Mouse (Mus musculus): ENCODE results near the gene Elk4. TPM values are rescaled to one million over a fixed set of nuclear protein-coding genes. Genes with fewer than 3 reads are reported as not detected.

The Elk4 gene
- polyA plus RNA-seq, 1 experiment = 4.3 TPM

GRCm38 (mm10) chr1:131967336-131967735, 40.1 kb upstream of the Elk4 start:
- H3K4me1 ChIP-seq (ENCODE audit: control insufficient read depth, insufficient read depth, low read length) = peaks cover 13% of the 10 kb centered on the region
- no peak overlapping the region for H3K4me3 ChIP-seq (ENCODE audit: control insufficient read depth, low read depth, low read length)
- TF ChIP-seq CTCF (IDR thresholded peaks at IDR 0.05; ENCODE audit: control insufficient read depth, insufficient read depth, insufficient replicate concordance, low read depth, low read length) (no peak), POLR2A (IDR thresholded peaks at IDR 0.05; ENCODE audit: control insufficient read depth, low read depth, low read length) (no peak)
- H3K27me3 ChIP-seq (ENCODE audit: control insufficient read depth, insufficient read depth, low read length) = no peaks in the 10 kb centered on the region
- H3K36me3 ChIP-seq (ENCODE audit: control insufficient read depth, insufficient read depth, low read length) = no peaks in the 10 kb centered on the region
- 0 out of 2 replicates have a peak overlapping the region, but pooled peaks have one; percentile 22 for H3K27ac ChIP-seq (ENCODE audit: control insufficient read depth, insufficient read depth, low read depth, low read length)

GRCm38 (mm10) chr1:131968556-131968955, 38.9 kb upstream of the Elk4 start:
- H3K36me3 ChIP-seq (ENCODE audit: control insufficient read depth, insufficient read depth, low read length) = no peaks in the 10 kb centered on the region
- TF ChIP-seq POLR2A (IDR thresholded peaks at IDR 0.05; ENCODE audit: control insufficient read depth, low read depth, low read length) (no peak), CTCF (IDR thresholded peaks at IDR 0.05; ENCODE audit: control insufficient read depth, insufficient read depth, insufficient replicate concordance, low read depth, low read length) (no peak)
- no peak overlapping the region for H3K27ac ChIP-seq (ENCODE audit: control insufficient read depth, insufficient read depth, low read depth, low read length)
- H3K4me3 ChIP-seq (ENCODE audit: control insufficient read depth, low read depth, low read length) = no peak overlapping the region
- H3K27me3 ChIP-seq (ENCODE audit: control insufficient read depth, insufficient read depth, low read length) = no peaks in the 10 kb centered on the region
- H3K4me1 ChIP-seq (ENCODE audit: control insufficient read depth, insufficient read depth, low read length) = peaks cover 4% of the 10 kb centered on the region

- H3K27me3 ChIP-seq (ENCODE audit: control insufficient read depth, insufficient read depth, low read length) = no peaks in the 10 kb centered on the region
- no peaks in the 10 kb centered on the region; the same call in none of the 2 replicates for H3K4me1 ChIP-seq (ENCODE audit: control insufficient read depth, insufficient read depth, low read length)
- H3K27ac ChIP-seq (ENCODE audit: control insufficient read depth, insufficient read depth, low read depth, low read length) = no peak overlapping the region
- TF ChIP-seq CTCF (IDR thresholded peaks at IDR 0.05; ENCODE audit: control insufficient read depth, insufficient read depth, insufficient replicate concordance, low read depth, low read length) = no peak
- no peak for TF ChIP-seq POLR2A (IDR thresholded peaks at IDR 0.05; ENCODE audit: control insufficient read depth, low read depth, low read length)
- H3K36me3 ChIP-seq (ENCODE audit: control insufficient read depth, insufficient read depth, low read length) = no peaks in the 10 kb centered on the region
- no peak overlapping the region for H3K4me3 ChIP-seq (ENCODE audit: control insufficient read depth, low read depth, low read length)
These were observed 38.4 kb upstream of the Elk4 start for GRCm38 (mm10) chr1:131968983-131969382.

- no peaks in the 10 kb centered on the region; the same call in none of the 2 replicates for H3K4me1 ChIP-seq (ENCODE audit: control insufficient read depth, insufficient read depth, low read length)
- H3K27me3 ChIP-seq (ENCODE audit: control insufficient read depth, insufficient read depth, low read length) = no peaks in the 10 kb centered on the region
- no peak overlapping the region; the same call in 1 of the 2 replicates for H3K27ac ChIP-seq (ENCODE audit: control insufficient read depth, insufficient read depth, low read depth, low read length)
- no peak overlapping the region for H3K4me3 ChIP-seq (ENCODE audit: control insufficient read depth, low read depth, low read length)
- TF ChIP-seq CTCF (IDR thresholded peaks at IDR 0.05; ENCODE audit: control insufficient read depth, insufficient read depth, insufficient replicate concordance, low read depth, low read length) (no peak), POLR2A (IDR thresholded peaks at IDR 0.05; ENCODE audit: control insufficient read depth, low read depth, low read length) (no peak)
- H3K36me3 ChIP-seq (ENCODE audit: control insufficient read depth, insufficient read depth, low read length) = no peaks in the 10 kb centered on the region
These were observed 37.6 kb upstream of the Elk4 start for GRCm38 (mm10) chr1:131969825-131970224.

- no peaks in the 10 kb centered on the region for H3K36me3 ChIP-seq (ENCODE audit: control insufficient read depth, insufficient read depth, low read length)
- H3K27ac ChIP-seq (ENCODE audit: control insufficient read depth, insufficient read depth, low read depth, low read length) = no peak overlapping the region
- TF ChIP-seq CTCF (IDR thresholded peaks at IDR 0.05; ENCODE audit: control insufficient read depth, insufficient read depth, insufficient replicate concordance, low read depth, low read length) (no peak), POLR2A (IDR thresholded peaks at IDR 0.05; ENCODE audit: control insufficient read depth, low read depth, low read length) (no peak)
- no peaks in the 10 kb centered on the region; the same call in none of the 2 replicates for H3K4me1 ChIP-seq (ENCODE audit: control insufficient read depth, insufficient read depth, low read length)
- H3K4me3 ChIP-seq (ENCODE audit: control insufficient read depth, low read depth, low read length) = no peak overlapping the region
- no peaks in the 10 kb centered on the region for H3K27me3 ChIP-seq (ENCODE audit: control insufficient read depth, insufficient read depth, low read length)
These were observed 37.1 kb upstream of the Elk4 start for GRCm38 (mm10) chr1:131970322-131970660.

- Histone ChIP-seq H3K27me3 (ENCODE audit: control insufficient read depth, insufficient read depth, low read length) (no peaks in the 10 kb centered on the region), H3K36me3 (ENCODE audit: control insufficient read depth, insufficient read depth, low read length) (no peaks in the 10 kb centered on the region), H3K4me1 (ENCODE audit: control insufficient read depth, insufficient read depth, low read length) (no peaks in the 10 kb centered on the region; the same call in none of the 2 replicates), H3K4me3 (ENCODE audit: control insufficient read depth, low read depth, low read length) (no peak overlapping the region), H3K27ac (ENCODE audit: control insufficient read depth, insufficient read depth, low read depth, low read length) (no peak overlapping the region)
- no peak for TF ChIP-seq POLR2A (IDR thresholded peaks at IDR 0.05; ENCODE audit: control insufficient read depth, low read depth, low read length)
- no peak for TF ChIP-seq CTCF (IDR thresholded peaks at IDR 0.05; ENCODE audit: control insufficient read depth, insufficient read depth, insufficient replicate concordance, low read depth, low read length)
These were observed 36.5 kb upstream of the Elk4 start for GRCm38 (mm10) chr1:131970661-131971520.

- H3K36me3 ChIP-seq (ENCODE audit: control insufficient read depth, insufficient read depth, low read length) = no peaks in the 10 kb centered on the region
- no peaks in the 10 kb centered on the region; the same call in none of the 2 replicates for H3K4me1 ChIP-seq (ENCODE audit: control insufficient read depth, insufficient read depth, low read length)
- no peak overlapping the region for H3K4me3 ChIP-seq (ENCODE audit: control insufficient read depth, low read depth, low read length)
- no peak for TF ChIP-seq POLR2A (IDR thresholded peaks at IDR 0.05; ENCODE audit: control insufficient read depth, low read depth, low read length)
- TF ChIP-seq CTCF (IDR thresholded peaks at IDR 0.05; ENCODE audit: control insufficient read depth, insufficient read depth, insufficient replicate concordance, low read depth, low read length) = no peak
- H3K27ac ChIP-seq (ENCODE audit: control insufficient read depth, insufficient read depth, low read depth, low read length) = no peak overlapping the region; the same call in 1 of the 2 replicates
- no peaks in the 10 kb centered on the region for H3K27me3 ChIP-seq (ENCODE audit: control insufficient read depth, insufficient read depth, low read length)
These were observed 35.5 kb upstream of the Elk4 start for GRCm38 (mm10) chr1:131971771-131972497.
